Mouse (Mus musculus): ENCODE measurements around the gene Nelfe. TPM values are rescaled to one million over a fixed set of nuclear protein-coding genes. Genes with fewer than 3 reads are reported as not detected.

Nelfe gene
- total and polyA plus RNA-seq, 3 experiments, result 12.3 to 15.8 (median 14.9) TPM

- TF ChIP-seq POLR2A (IDR thresholded peaks at IDR 0.05; ENCODE audit: insufficient read depth, low read depth, low read length) (no peak), EP300 (IDR thresholded peaks at IDR 0.05; ENCODE audit: insufficient read depth, low read depth, low read length) (no peak), CTCF (IDR thresholded peaks at IDR 0.05) (no peak)
- H3K79me2 ChIP-seq (replicated peaks; ENCODE audit: control insufficient read depth, insufficient read depth, low read length), result no peaks in the 10 kb centered on the region
- no peak overlapping the region for H3K9ac ChIP-seq (ENCODE audit: low read depth, low read length)
- peaks cover 3% of the 10 kb centered on the region for H3K4me1 ChIP-seq (ENCODE audit: control insufficient read depth, insufficient read depth, low read length)
- H3K27me3 ChIP-seq (ENCODE audit: control insufficient read depth, insufficient read depth, low read length), result no peaks in the 10 kb centered on the region
- DNase-seq, result no peak
- intact Hi-C loops (cut with DNase I), result loop anchor here (10.0 kb wide), 1 partner anchor 381 kb away; the partner anchor contains the start of genes Atp6v1g2 and Nfkbil1
- no peak overlapping the region for H3K27ac ChIP-seq
- WGBS, result 76% methylated on average over 8 of the region's 8 CpGs
- no peaks in the 10 kb centered on the region for H3K36me3 ChIP-seq (ENCODE audit: control insufficient read depth, insufficient read depth, low read length)
- no peak overlapping the region for H3K4me3 ChIP-seq
These were observed 3.3 kb downstream of the Nelfe start for GRCm38 (mm10) chr17:34853511-34853910.

- Histone ChIP-seq H3K27ac (no peak overlapping the region), H3K4me1 (ENCODE audit: control insufficient read depth, insufficient read depth, low read length) (no peaks in the 10 kb centered on the region; the same call in 1 of the 2 replicates), H3K4me3 (no peak overlapping the region), H3K9ac (ENCODE audit: low read depth, low read length) (no peak overlapping the region), H3K79me2 (replicated peaks; ENCODE audit: control insufficient read depth, insufficient read depth, low read length) (no peaks in the 10 kb centered on the region), H3K27me3 (ENCODE audit: control insufficient read depth, insufficient read depth, low read length) (no peaks in the 10 kb centered on the region), H3K36me3 (ENCODE audit: control insufficient read depth, insufficient read depth, low read length) (no peaks in the 10 kb centered on the region)
- no peak for TF ChIP-seq POLR2A (IDR thresholded peaks at IDR 0.05; ENCODE audit: insufficient read depth, low read depth, low read length)
- TF ChIP-seq EP300 (IDR thresholded peaks at IDR 0.05; ENCODE audit: insufficient read depth, low read depth, low read length), result no peak
- TF ChIP-seq CTCF (IDR thresholded peaks at IDR 0.05), result no peak
- no peak for DNase-seq
- WGBS, result 60% methylated on average over 3 of the region's 3 CpGs
- intact Hi-C loops (cut with DNase I), result loop anchor here (5.0 to 10.0 kb wide), 2 partner anchors 38 to 380 kb away; partner anchors contain the start of genes Atp6v1g2 and Nfkbil1
These were observed 4.6 kb downstream of the Nelfe start for GRCm38 (mm10) chr17:34854761-34855160.

GRCm38 (mm10) chr17:34855825-34856224, 5.6 kb downstream of the Nelfe start:
- Histone ChIP-seq H3K9ac (ENCODE audit: low read depth, low read length) (no peak overlapping the region), H3K79me2 (replicated peaks; ENCODE audit: control insufficient read depth, insufficient read depth, low read length) (no peaks in the 10 kb centered on the region), H3K4me1 (ENCODE audit: control insufficient read depth, insufficient read depth, low read length) (no peaks in the 10 kb centered on the region), H3K27me3 (ENCODE audit: control insufficient read depth, insufficient read depth, low read length) (no peaks in the 10 kb centered on the region), H3K27ac (no peak overlapping the region), H3K4me3 (no peak overlapping the region), H3K36me3 (ENCODE audit: control insufficient read depth, insufficient read depth, low read length) (no peaks in the 10 kb centered on the region)
- TF ChIP-seq POLR2A (IDR thresholded peaks at IDR 0.05; ENCODE audit: insufficient read depth, low read depth, low read length), result no peak
- peak; percentile 93 for TF ChIP-seq CTCF (IDR thresholded peaks at IDR 0.05)
- 0 out of 2 replicates have a peak, but pooled peaks have one; percentile 31 for TF ChIP-seq EP300 (IDR thresholded peaks at IDR 0.05; ENCODE audit: insufficient read depth, low read depth, low read length)
- WGBS, result 25% methylated on average over 3 of the region's 3 CpGs
- DNase-seq, result peak in 1 of 2 experiments; percentile 66
- intact Hi-C loops (cut with DNase I), result loop anchor here (1.0 to 10.0 kb wide), 4 partner anchors 36 to 379 kb away; partner anchors contain the start of genes Atp6v1g2 and Nfkbil1

- intact Hi-C loops (cut with DNase I), result loop anchor here (5.0 to 10.0 kb wide), 2 partner anchors 34 to 376 kb away; partner anchors contain the start of genes Atp6v1g2 and Nfkbil1
- Histone ChIP-seq H3K79me2 (replicated peaks; ENCODE audit: control insufficient read depth, insufficient read depth, low read length) (no peaks in the 10 kb centered on the region), H3K27ac (no peak overlapping the region), H3K27me3 (ENCODE audit: control insufficient read depth, insufficient read depth, low read length) (no peaks in the 10 kb centered on the region), H3K9ac (ENCODE audit: low read depth, low read length) (no peak overlapping the region), H3K36me3 (ENCODE audit: control insufficient read depth, insufficient read depth, low read length) (no peaks in the 10 kb centered on the region), H3K4me1 (ENCODE audit: control insufficient read depth, insufficient read depth, low read length) (no peaks in the 10 kb centered on the region), H3K4me3 (no peak overlapping the region)
- WGBS, result 47% methylated on average over 4 of the region's 4 CpGs
- no peak for DNase-seq
- no peak for TF ChIP-seq EP300 (IDR thresholded peaks at IDR 0.05; ENCODE audit: insufficient read depth, low read depth, low read length)
- no peak for TF ChIP-seq CTCF (IDR thresholded peaks at IDR 0.05)
- TF ChIP-seq POLR2A (IDR thresholded peaks at IDR 0.05; ENCODE audit: insufficient read depth, low read depth, low read length), result no peak
These were observed 8.5 kb downstream of the Nelfe start for GRCm38 (mm10) chr17:34858670-34859069.

- Histone ChIP-seq H3K27ac (no peak overlapping the region), H3K79me2 (replicated peaks; ENCODE audit: control insufficient read depth, insufficient read depth, low read length) (no peaks in the 10 kb centered on the region), H3K4me3 (no peak overlapping the region), H3K27me3 (ENCODE audit: control insufficient read depth, insufficient read depth, low read length) (no peaks in the 10 kb centered on the region), H3K36me3 (ENCODE audit: control insufficient read depth, insufficient read depth, low read length) (no peaks in the 10 kb centered on the region), H3K4me1 (ENCODE audit: control insufficient read depth, insufficient read depth, low read length) (no peaks in the 10 kb centered on the region), H3K9ac (ENCODE audit: low read depth, low read length) (no peak overlapping the region)
- intact Hi-C loops (cut with DNase I), result no loop called here
- WGBS, result 81% methylated on average over 9 of the region's 9 CpGs
- DNase-seq, result no peak
- TF ChIP-seq EP300 (IDR thresholded peaks at IDR 0.05; ENCODE audit: insufficient read depth, low read depth, low read length), result no peak
- no peak for TF ChIP-seq POLR2A (IDR thresholded peaks at IDR 0.05; ENCODE audit: insufficient read depth, low read depth, low read length)
- no peak for TF ChIP-seq CTCF (IDR thresholded peaks at IDR 0.05)
These were observed 10.3 kb downstream of the Nelfe start for GRCm38 (mm10) chr17:34860514-34860913.

- no peak overlapping the region for H3K27ac ChIP-seq
- no peak overlapping the region for H3K9ac ChIP-seq (ENCODE audit: low read depth, low read length)
- no peaks in the 10 kb centered on the region for H3K4me1 ChIP-seq (ENCODE audit: control insufficient read depth, insufficient read depth, low read length)
- no peaks in the 10 kb centered on the region for H3K79me2 ChIP-seq (replicated peaks; ENCODE audit: control insufficient read depth, insufficient read depth, low read length)
- WGBS, result 59% methylated on average over 13 of the region's 13 CpGs
- H3K36me3 ChIP-seq (ENCODE audit: control insufficient read depth, insufficient read depth, low read length), result no peaks in the 10 kb centered on the region
- peak in 1 of 2 experiments; percentile 26 for DNase-seq
- TF ChIP-seq EP300 (IDR thresholded peaks at IDR 0.05; ENCODE audit: insufficient read depth, low read depth, low read length) (no peak), POLR2A (IDR thresholded peaks at IDR 0.05; ENCODE audit: insufficient read depth, low read depth, low read length) (no peak), CTCF (IDR thresholded peaks at IDR 0.05) (no peak)
- intact Hi-C loops (cut with DNase I), result no loop called here
- H3K4me3 ChIP-seq, result no peak overlapping the region
- no peaks in the 10 kb centered on the region for H3K27me3 ChIP-seq (ENCODE audit: control insufficient read depth, insufficient read depth, low read length)
These were observed 11.7 kb downstream of the Nelfe start for GRCm38 (mm10) chr17:34861704-34862415.
